Mouse (Mus musculus) lung, embryonic 16.5 days (tissue): ENCODE results near the gene Ppil2. TPM values are rescaled to one million over a fixed set of nuclear protein-coding genes. Genes with fewer than 3 reads are reported as not detected.

Experiments
- ATAC-seq: fragments of 200-750 bp; cut with Nextera tagmentation; 2 replicates; pipeline ENCODE4 v1.8.0; 2017; ENCODE audit warnings: low read depth, mild to moderate bottlenecking, moderate library complexity
- H3K27ac ChIP-seq: fragments of 300-500 bp; sonication (generic); 2 replicates; pipeline ENCODE4 v1.5.1; 2014; ENCODE audit warnings: mild to moderate bottlenecking, control low read depth, low read length
- H3K27me3 ChIP-seq: fragments of 300-500 bp; sonication (generic); 2 replicates; pipeline ENCODE4 v1.6.1; 2014; ENCODE audit warnings: low read depth, low read length, mixed read lengths; ENCODE audit not compliant: control insufficient read depth, insufficient read depth
- H3K36me3 ChIP-seq: fragments of 300-500 bp; sonication (generic); 2 replicates; pipeline ENCODE4 v1.6.1; 2014; ENCODE audit warnings: low read length; ENCODE audit not compliant: control insufficient read depth, insufficient read depth
- H3K4me1 ChIP-seq: fragments of 300-500 bp; sonication (generic); replicated peaks from 2 replicates; pipeline ENCODE4 v1.6.1; 2014; ENCODE audit warnings: low read length, mixed read lengths; ENCODE audit not compliant: control insufficient read depth, insufficient read depth
- H3K4me2 ChIP-seq: fragments of 300-500 bp; sonication (generic); 2 replicates; pipeline ENCODE4 v1.6.1; 2014; ENCODE audit warnings: low read depth, low read length, control low read depth
- H3K4me3 ChIP-seq: fragments of 300-500 bp; sonication (generic); 2 replicates; pipeline ENCODE4 v1.5.1; 2014; ENCODE audit warnings: mild to moderate bottlenecking, low read length, control low read depth
- H3K9ac ChIP-seq: fragments of 300-500 bp; sonication (generic); 2 replicates; pipeline ENCODE4 v1.6.1; 2014; ENCODE audit warnings: low read length, control low read depth
- H3K9me3 ChIP-seq: fragments of 300-500 bp; sonication (generic); 2 replicates; pipeline ENCODE4 v1.6.1; 2016; ENCODE audit warnings: low read length; ENCODE audit not compliant: control insufficient read depth
- WGBS: fragments of 180-500 bp; shearing (Covaris S2); extraction: QIAGEN DNeasy Blood & Tissue Kit; methylation state at CpG from one replicate; pipeline ENCODE4 v1.1.7; 2014; 5-methylcytosine and 5-hydroxymethylcytosine counted together
- polyA plus RNA-seq: library from polyadenylated mRNA; unstranded; fragments of >200 nt; fragmentation: Nextera tagmentation; extraction: Ambion mirVana; gene quantifications from 2 replicates; pipeline ENCODE4 v1.2.1, GENCODE M21; 2015

Gene Ppil2
- polyA plus RNA-seq, result 143 and 146 TPM in 2 replicates

GRCm38 (mm10) chr16:17110771-17111743 lies at the start of gene Ppil2:
Ppil2 (minus strand) TSS chr16:17111257.
- Histone ChIP-seq H3K9me3 (no peaks in the 10 kb centered on the region), H3K36me3 (peaks cover 12% of the 10 kb centered on the region), H3K9ac (peak within 1 kb of the TSS; percentile 76), H3K4me1 (peaks cover 10% of the 10 kb centered on the region), H3K27ac (peak within 1 kb of the TSS; percentile 49; the same call in 1 of the 2 replicates), H3K27me3 (no peaks in the 10 kb centered on the region), H3K4me3 (peak within 1 kb of the TSS; percentile 96), H3K4me2 (peak within 1 kb of the TSS; percentile 68)
- WGBS, result 6% methylated on average over 37 of the region's 38 CpGs
- ATAC-seq, result peak; percentile 85

GRCm38 (mm10) chr16:17154346-17154745 lies 43.3 kb upstream of the Ppil2 start:
- ATAC-seq, result no peak
- Histone ChIP-seq H3K9ac (no peak overlapping the region), H3K27me3 (no peaks in the 10 kb centered on the region), H3K9me3 (no peaks in the 10 kb centered on the region), H3K36me3 (peaks cover 11% of the 10 kb centered on the region), H3K4me3 (no peak overlapping the region), H3K27ac (no peak overlapping the region), H3K4me2 (no peak overlapping the region), H3K4me1 (no peaks in the 10 kb centered on the region)
- 93% methylated on average over 2 of the region's 2 CpGs for WGBS

- H3K27ac ChIP-seq, result no peak overlapping the region
- H3K4me1 ChIP-seq, result peaks cover 13% of the 10 kb centered on the region
- H3K9me3 ChIP-seq, result no peaks in the 10 kb centered on the region
- H3K4me3 ChIP-seq, result no peak overlapping the region
- H3K36me3 ChIP-seq, result peaks cover 3% of the 10 kb centered on the region; the same call in 1 of the 2 replicates
- 89% methylated on average over 4 of the region's 4 CpGs for WGBS
- no peak for ATAC-seq
- no peak overlapping the region for H3K4me2 ChIP-seq
- no peak overlapping the region for H3K9ac ChIP-seq
- no peaks in the 10 kb centered on the region for H3K27me3 ChIP-seq
Observed at GRCm38 (mm10) chr16:17151874-17152273, 40.8 kb upstream of the Ppil2 start.

GRCm38 (mm10) chr16:17150520-17151258 lies 39.6 kb upstream of the Ppil2 start:
- Histone ChIP-seq H3K4me3 (no peak overlapping the region), H3K27ac (no peak overlapping the region), H3K9ac (no peak overlapping the region), H3K4me1 (peaks cover 13% of the 10 kb centered on the region), H3K36me3 (peaks cover 3% of the 10 kb centered on the region; the same call in 1 of the 2 replicates), H3K4me2 (no peak overlapping the region), H3K27me3 (no peaks in the 10 kb centered on the region), H3K9me3 (no peaks in the 10 kb centered on the region)
- 77% methylated on average over 7 of the region's 7 CpGs for WGBS
- ATAC-seq, result no peak

- H3K27me3 ChIP-seq, result no peaks in the 10 kb centered on the region
- peak overlapping the region; percentile 4; the same call in 1 of the 2 replicates for H3K9ac ChIP-seq
- peaks cover 13% of the 10 kb centered on the region for H3K4me1 ChIP-seq
- no peaks in the 10 kb centered on the region for H3K9me3 ChIP-seq
- ATAC-seq, result peak; percentile 48; the same call in 1 of the 2 replicates
- 12% methylated on average over 16 of the region's 16 CpGs for WGBS
- peak overlapping the region; percentile 99 for H3K4me2 ChIP-seq
- no peak overlapping the region for H3K27ac ChIP-seq
- H3K4me3 ChIP-seq, result peak overlapping the region; percentile 66
- H3K36me3 ChIP-seq, result peaks cover 3% of the 10 kb centered on the region; the same call in 1 of the 2 replicates
Observed at GRCm38 (mm10) chr16:17148084-17148483, 37.0 kb upstream of the Ppil2 start.

GRCm38 (mm10) chr16:17147391-17147929 lies 36.4 kb upstream of the Ppil2 start:
- H3K9me3 ChIP-seq, result no peaks in the 10 kb centered on the region
- H3K4me3 ChIP-seq, result peak overlapping the region; percentile 66
- H3K27me3 ChIP-seq, result no peaks in the 10 kb centered on the region
- H3K36me3 ChIP-seq, result peaks cover 1% of the 10 kb centered on the region; the same call in 1 of the 2 replicates
- peak overlapping the region; percentile 67 for H3K9ac ChIP-seq
- peak overlapping the region; percentile 99 for H3K4me2 ChIP-seq
- H3K4me1 ChIP-seq, result peaks cover 13% of the 10 kb centered on the region
- peak; percentile 20 for ATAC-seq
- under 1% methylated on average over 41 of the region's 41 CpGs for WGBS
- no peak overlapping the region for H3K27ac ChIP-seq

- Histone ChIP-seq H3K4me2 (peak within 1 kb of the TSS; percentile 99), H3K36me3 (no peaks in the 10 kb centered on the region; the same call in 1 of the 2 replicates), H3K9me3 (no peaks in the 10 kb centered on the region), H3K9ac (peak within 1 kb of the TSS; percentile 67), H3K27me3 (no peaks in the 10 kb centered on the region), H3K4me3 (peak within 1 kb of the TSS; percentile 66), H3K4me1 (peaks cover 13% of the 10 kb centered on the region), H3K27ac (no peak within 1 kb of the TSS)
- ATAC-seq, result peak; percentile 87
- under 1% methylated on average over 34 of the region's 34 CpGs for WGBS
Observed at GRCm38 (mm10) chr16:17146772-17147235, 35.7 kb upstream of the Ppil2 start, which contains the start of gene Ccdc116. Ccdc116 (minus strand) TSS chr16:17147229.

GRCm38 (mm10) chr16:17144339-17144738 lies 33.3 kb upstream of the Ppil2 start, which contains the start of gene Ydjc:
Ydjc (plus strand) TSS chr16:17144621.
- Histone ChIP-seq H3K9ac (no peak within 1 kb of the TSS), H3K27me3 (no peaks in the 10 kb centered on the region), H3K4me1 (peaks cover 13% of the 10 kb centered on the region), H3K4me3 (no peak within 1 kb of the TSS), H3K36me3 (no peaks in the 10 kb centered on the region), H3K27ac (no peak within 1 kb of the TSS), H3K4me2 (no peak within 1 kb of the TSS), H3K9me3 (no peaks in the 10 kb centered on the region)
- no peak for ATAC-seq
- 22% methylated on average over 7 of the region's 7 CpGs for WGBS
